Mouse (Mus musculus): ENCODE results near the gene Pigs. TPM values are rescaled to one million over a fixed set of nuclear protein-coding genes. Genes with fewer than 3 reads are reported as not detected.

The Pigs gene
- polyA plus RNA-seq, 1 experiment from 2014 or later: 67.4 TPM

DNA sequence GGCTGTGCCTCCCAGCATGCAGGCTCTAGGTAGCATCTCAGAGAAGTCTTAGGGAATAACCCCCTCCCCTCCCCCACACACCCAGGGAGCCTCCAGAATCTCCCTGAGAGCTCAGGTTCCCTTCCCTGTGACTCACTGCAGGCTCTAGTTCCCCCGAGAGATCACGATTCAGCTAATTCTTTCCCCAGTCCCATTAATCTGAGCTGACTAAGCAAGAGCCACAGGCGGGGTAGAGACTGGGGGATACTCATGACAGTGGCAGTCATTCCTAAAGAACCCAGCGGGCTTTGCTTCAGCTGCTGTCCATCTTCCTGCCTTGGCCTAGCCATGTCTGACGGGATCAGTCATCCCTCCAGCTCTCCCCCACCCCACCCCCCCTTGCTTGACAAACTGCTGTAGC is 54.5 kb downstream of the Pigs start:
- Histone ChIP-seq H3K9me3 (replicated peaks; ENCODE audit: control insufficient read depth, low read length) (no peaks in the 10 kb centered on the region), H3K36me3 (ENCODE audit: control insufficient read depth, insufficient read depth, low read length) (no peaks in the 10 kb centered on the region), H3K9ac (ENCODE audit: low read length) (no peak overlapping the region), H3K4me2 (ENCODE audit: low read depth, low read length) (no peak overlapping the region), H3K27ac (ENCODE audit: low read length) (no peak overlapping the region), H3K4me3 (replicated peaks; ENCODE audit: low read length) (no peak overlapping the region), H3K27me3 (ENCODE audit: control insufficient read depth, insufficient read depth, low read length) (no peaks in the 10 kb centered on the region), H3K4me1 (ENCODE audit: control insufficient read depth, insufficient read depth, low read length) (no peaks in the 10 kb centered on the region)
- no peak for ATAC-seq (ENCODE audit: insufficient read depth, low FRiP score)
- 29% methylated on average over 5 of the region's 5 CpGs for WGBS

DNA sequence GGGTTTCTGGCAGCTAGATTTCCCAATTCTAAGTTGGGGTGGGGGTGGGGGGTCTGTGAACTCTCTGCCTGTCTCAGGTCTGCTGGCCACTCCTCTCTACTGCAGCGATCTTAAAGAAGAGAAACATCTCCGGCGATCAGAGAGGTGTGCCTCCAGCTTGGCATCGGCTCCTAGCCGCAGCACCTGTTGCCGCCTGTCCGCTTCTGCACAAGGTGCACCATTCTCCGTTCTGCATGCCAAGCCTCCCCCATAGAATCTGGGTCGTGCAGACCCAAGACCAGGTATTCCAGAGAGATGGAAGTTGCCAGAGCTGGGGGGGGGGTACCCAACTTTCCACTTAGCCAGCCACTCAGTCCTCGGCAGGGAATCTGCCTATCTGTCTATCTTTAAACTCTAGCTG is 57.6 kb downstream of the Pigs start:
- 69% methylated on average over 10 of the region's 10 CpGs for WGBS
- no peak overlapping the region for H3K9ac ChIP-seq (ENCODE audit: low read length)
- no peaks in the 10 kb centered on the region for H3K9me3 ChIP-seq (replicated peaks; ENCODE audit: control insufficient read depth, low read length)
- no peaks in the 10 kb centered on the region for H3K4me1 ChIP-seq (ENCODE audit: control insufficient read depth, insufficient read depth, low read length)
- H3K27ac ChIP-seq (ENCODE audit: low read length): peak overlapping the region; percentile 77; the same call in 1 of the 2 replicates
- no peaks in the 10 kb centered on the region for H3K27me3 ChIP-seq (ENCODE audit: control insufficient read depth, insufficient read depth, low read length)
- H3K4me2 ChIP-seq (ENCODE audit: low read depth, low read length): peak overlapping the region; percentile 36; the same call in 1 of the 2 replicates
- no peak for ATAC-seq (ENCODE audit: insufficient read depth, low FRiP score)
- H3K36me3 ChIP-seq (ENCODE audit: control insufficient read depth, insufficient read depth, low read length): no peaks in the 10 kb centered on the region
- H3K4me3 ChIP-seq (replicated peaks; ENCODE audit: low read length): peak overlapping the region; percentile 24

DNA sequence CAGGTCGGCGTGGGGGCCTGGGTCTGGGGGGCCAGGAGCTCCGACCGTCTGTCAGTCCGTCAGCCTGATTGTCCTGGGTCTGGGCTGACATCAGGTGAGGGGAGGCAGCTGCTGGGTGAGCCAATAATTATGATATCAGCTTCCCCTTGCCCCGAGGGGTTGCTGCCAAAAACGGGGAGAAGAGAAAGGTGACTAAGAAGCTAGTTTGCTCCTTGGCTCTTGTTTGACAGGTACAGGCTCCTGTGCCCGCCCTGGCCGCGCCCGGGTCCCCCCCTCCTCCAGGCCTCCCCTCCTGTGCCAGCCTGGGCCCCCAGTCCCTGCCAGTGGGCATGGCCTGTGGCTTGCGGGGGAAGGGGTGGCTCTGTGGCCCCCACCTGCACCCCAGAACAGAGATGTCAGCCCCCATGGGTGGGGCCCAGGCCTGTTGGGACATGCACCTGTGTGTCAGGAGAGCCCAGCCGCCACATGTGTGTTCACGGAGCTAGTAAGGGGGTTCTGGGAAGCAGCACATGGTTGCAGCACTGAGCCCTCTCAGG is 58.4 kb downstream of the Pigs start, which contains the start of gene Foxn1:
Gene Foxn1, minus strand, starts transcription at position 51 of the 536 bp plus-strand sequence.
- no peaks in the 10 kb centered on the region for H3K36me3 ChIP-seq (ENCODE audit: control insufficient read depth, insufficient read depth, low read length)
- 67% methylated on average over 14 of the region's 14 CpGs for WGBS
- ATAC-seq (ENCODE audit: insufficient read depth, low FRiP score): peak; percentile 61; the same call in 1 of the 2 replicates
- peak within 1 kb of the TSS; percentile 50; the same call in 1 of the 2 replicates for H3K9ac ChIP-seq (ENCODE audit: low read length)
- no peaks in the 10 kb centered on the region for H3K27me3 ChIP-seq (ENCODE audit: control insufficient read depth, insufficient read depth, low read length)
- H3K9me3 ChIP-seq (replicated peaks; ENCODE audit: control insufficient read depth, low read length): no peaks in the 10 kb centered on the region
- peak within 1 kb of the TSS; percentile 77 for H3K27ac ChIP-seq (ENCODE audit: low read length)
- H3K4me2 ChIP-seq (ENCODE audit: low read depth, low read length): peak within 1 kb of the TSS; percentile 36; the same call in 1 of the 2 replicates
- H3K4me3 ChIP-seq (replicated peaks; ENCODE audit: low read length): peak within 1 kb of the TSS; percentile 24
- no peaks in the 10 kb centered on the region for H3K4me1 ChIP-seq (ENCODE audit: control insufficient read depth, insufficient read depth, low read length)

Other genes starting within 250 kb of the Pigs start
- gene Eral1, start 248.0 kb upstream of the Pigs start, polyA plus RNA-seq (2015; fragmentation: Nextera tagmentation; extraction: Ambion mirVana): 28.3 and 29.0 TPM in 2 replicates
- gene Fam222b, start 233.8 kb upstream of the Pigs start, polyA plus RNA-seq (2015; fragmentation: Nextera tagmentation; extraction: Ambion mirVana): 9.5 and 11.5 TPM in 2 replicates
- 50.9 and 55.1 TPM in 2 replicates for gene Traf4, start 162.8 kb upstream of the Pigs start, polyA plus RNA-seq (2015; fragmentation: Nextera tagmentation; extraction: Ambion mirVana)
- gene Nek8, start 151.7 kb upstream of the Pigs start, polyA plus RNA-seq (2015; fragmentation: Nextera tagmentation; extraction: Ambion mirVana): 16.7 and 19.0 TPM in 2 replicates
- 32.5 and 32.8 TPM in 2 replicates for gene Tlcd1, start 151.7 kb upstream of the Pigs start, polyA plus RNA-seq (2015; fragmentation: Nextera tagmentation; extraction: Ambion mirVana)
- gene Rpl23a, start 144.8 kb upstream of the Pigs start, polyA plus RNA-seq (2015; fragmentation: Nextera tagmentation; extraction: Ambion mirVana): 1,025 and 1,263 TPM in 2 replicates
- gene Rab34, start 140.0 kb upstream of the Pigs start, polyA plus RNA-seq (2015; fragmentation: Nextera tagmentation; extraction: Ambion mirVana): 88.3 and 90.9 TPM in 2 replicates
- 3.1 and 3.7 TPM in 2 replicates for gene Proca1, start 135.0 kb upstream of the Pigs start, polyA plus RNA-seq (2015; fragmentation: Nextera tagmentation; extraction: Ambion mirVana)
- 89.2 and 106 TPM in 2 replicates for gene Sdf2, start 82.7 kb upstream of the Pigs start, polyA plus RNA-seq (2015; fragmentation: Nextera tagmentation; extraction: Ambion mirVana)
- 29.3 and 31.7 TPM in 2 replicates for gene Supt6, start 82.4 kb upstream of the Pigs start, polyA plus RNA-seq (2015; fragmentation: Nextera tagmentation; extraction: Ambion mirVana)
- 72.4 and 80.3 TPM in 2 replicates for gene 2610507B11Rik, start 66.7 kb upstream of the Pigs start, polyA plus RNA-seq (2015; fragmentation: Nextera tagmentation; extraction: Ambion mirVana)
- gene BC030499, start 37.6 kb upstream of the Pigs start, polyA plus RNA-seq (2015; fragmentation: Nextera tagmentation; extraction: Ambion mirVana): 0.17 and 0.54 TPM in 2 replicates
- 28.9 and 30.7 TPM in 2 replicates for gene Spag5, start 26.9 kb upstream of the Pigs start, polyA plus RNA-seq (2015; fragmentation: Nextera tagmentation; extraction: Ambion mirVana)
- 25.6 and 37.3 TPM in 2 replicates for gene Aldoc, start 5.4 kb upstream of the Pigs start, polyA plus RNA-seq (2015; fragmentation: Nextera tagmentation; extraction: Ambion mirVana)
- gene Unc119, start 15.1 kb downstream of the Pigs start, polyA plus RNA-seq (2015; fragmentation: Nextera tagmentation; extraction: Ambion mirVana): 24.3 and 27.5 TPM in 2 replicates
- gene Foxn1, start 58.1 kb downstream of the Pigs start, polyA plus RNA-seq (2015; fragmentation: Nextera tagmentation; extraction: Ambion mirVana): 1.6 and 2.7 TPM in 2 replicates
- gene Slc13a2, start 93.8 kb downstream of the Pigs start, polyA plus RNA-seq (2015; fragmentation: Nextera tagmentation; extraction: Ambion mirVana): 0.25 and 0.56 TPM in 2 replicates
- gene Slc46a1, start 137.3 kb downstream of the Pigs start, polyA plus RNA-seq (2015; fragmentation: Nextera tagmentation; extraction: Ambion mirVana): 12.0 and 15.9 TPM in 2 replicates
- gene Sarm1, start 169.3 kb downstream of the Pigs start, polyA plus RNA-seq (2015; fragmentation: Nextera tagmentation; extraction: Ambion mirVana): 2.3 and 2.4 TPM in 2 replicates
- gene Vtn, start 170.7 kb downstream of the Pigs start, polyA plus RNA-seq (2015; fragmentation: Nextera tagmentation; extraction: Ambion mirVana): 45.6 and 54.4 TPM in 2 replicates
- 0.13 TPM in 1 of 2 replicates, not detected in the other for gene Sebox, start 175.0 kb downstream of the Pigs start, polyA plus RNA-seq (2015; fragmentation: Nextera tagmentation; extraction: Ambion mirVana)
- 38.9 and 43.1 TPM in 2 replicates for gene Tmem199, start 183.8 kb downstream of the Pigs start, polyA plus RNA-seq (2015; fragmentation: Nextera tagmentation; extraction: Ambion mirVana)
- 131 and 136 TPM in 2 replicates for gene Poldip2, start 183.8 kb downstream of the Pigs start, polyA plus RNA-seq (2015; fragmentation: Nextera tagmentation; extraction: Ambion mirVana)
- gene Tnfaip1, start 207.9 kb downstream of the Pigs start, polyA plus RNA-seq (2015; fragmentation: Nextera tagmentation; extraction: Ambion mirVana): 76.2 and 84.1 TPM in 2 replicates
- 136 and 157 TPM in 2 replicates for gene Ift20, start 207.9 kb downstream of the Pigs start, polyA plus RNA-seq (2015; fragmentation: Nextera tagmentation; extraction: Ambion mirVana)
- gene Tmem97, start 222.4 kb downstream of the Pigs start, polyA plus RNA-seq (2015; fragmentation: Nextera tagmentation; extraction: Ambion mirVana): 213 and 223 TPM in 2 replicates

Data from stomach, embryonic 16.5 days (tissue).